Mouse (Mus musculus): ENCODE results near the gene Aqp1.

DNA sequence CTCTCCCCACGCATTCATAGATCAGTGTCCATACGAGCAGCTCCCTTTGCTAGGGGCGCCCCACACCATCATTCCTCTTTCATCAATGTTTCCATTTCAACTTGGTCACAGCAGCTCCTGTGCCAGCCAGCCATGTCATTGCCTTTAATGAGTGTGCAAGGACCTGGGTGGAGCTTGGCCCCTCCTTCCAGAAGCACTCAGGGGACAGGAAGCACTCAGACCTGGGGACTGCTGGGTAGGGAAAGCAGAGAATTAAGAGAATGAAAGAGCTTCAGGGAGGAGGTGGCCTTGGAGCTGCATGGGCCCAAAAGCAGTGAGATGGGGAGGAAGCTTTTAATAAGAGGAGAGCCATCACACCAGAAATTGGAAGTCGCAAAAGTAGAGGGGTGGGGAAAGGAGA, 45.7 kb downstream of the Aqp1 start:
- TF ChIP-seq CTCF (IDR thresholded peaks at IDR 0.05; ENCODE audit: extremely low read depth, insufficient read length, insufficient replicate concordance, low read depth, low read length), result no peak
- no peak for TF ChIP-seq POLR2A (IDR thresholded peaks at IDR 0.05; ENCODE audit: low read depth, low read length)
